Mouse (Mus musculus) kidney, adult 2 months (tissue): ENCODE data around the gene Dennd1c.

Experiments used
- CTCF ChIP-seq: fragments of 200-500 bp; conservative IDR thresholded peaks from 2 replicates; pipeline ENCODE4 v1.5.1; 2011; ENCODE audit warnings: low read depth, mild to moderate bottlenecking, control low read depth, low read length, moderate library complexity, mixed read lengths; ENCODE audit not compliant: insufficient read depth, insufficient read length
- POLR2A ChIP-seq: fragments of 200-500 bp; IDR thresholded peaks from one replicate; pipeline ENCODE4 v1.6.1; 2011; ENCODE audit warnings: low read depth, low read length, control low read depth

- TF ChIP-seq CTCF (no peak), POLR2A (no peak)
Measured at GRCm38 (mm10) chr17:57087049-57087832, 8.9 kb upstream of the Dennd1c start, which contains the start of gene Tubb4a.
